Mouse (Mus musculus): ENCODE measurements at regions not wholly inside any gene's neighbourhood (a gene's known extent, or its start where the extent isn't known, plus 50 kb on each side); places are given as distances from the start of the nearest gene placed in this dataset.
A peak's percentile ranks its signal among the peaks of the same experiment; 100 is the strongest.

DNA sequence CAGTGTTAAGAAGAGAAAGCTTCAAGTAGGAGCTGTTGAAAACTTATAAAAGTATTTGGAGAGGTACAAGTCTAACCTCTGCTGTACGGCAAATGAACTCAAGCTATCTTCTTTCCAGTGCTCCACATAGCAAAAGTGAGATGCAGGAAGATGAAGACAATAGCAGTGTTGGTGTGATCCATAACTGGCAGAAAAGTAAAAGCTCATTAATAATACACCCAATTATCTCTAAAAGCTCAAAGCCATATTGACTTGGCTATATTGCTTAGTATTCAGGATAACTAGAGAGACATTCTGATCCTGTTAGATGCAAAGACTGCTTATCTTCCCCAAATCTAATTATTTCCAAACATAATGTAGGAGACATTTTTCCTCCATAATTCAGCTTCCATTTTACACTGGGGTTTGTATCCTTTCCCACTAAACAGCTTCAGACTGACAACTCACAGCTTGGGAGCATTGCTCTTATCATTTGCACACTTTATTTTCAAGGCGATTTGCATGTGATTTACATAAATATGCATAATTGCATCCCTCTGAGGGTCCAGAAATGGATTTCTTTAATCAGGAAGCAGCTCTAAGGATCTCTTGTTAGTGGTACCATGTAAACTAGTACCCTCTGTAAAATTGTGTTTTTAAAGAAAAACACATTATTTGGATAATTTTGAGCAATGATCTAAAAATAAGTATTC is 248.5 kb upstream of the Pom121l12 start:
- no peak for DNase-seq (ENCODE audit: low read depth, low spot score)

DNA sequence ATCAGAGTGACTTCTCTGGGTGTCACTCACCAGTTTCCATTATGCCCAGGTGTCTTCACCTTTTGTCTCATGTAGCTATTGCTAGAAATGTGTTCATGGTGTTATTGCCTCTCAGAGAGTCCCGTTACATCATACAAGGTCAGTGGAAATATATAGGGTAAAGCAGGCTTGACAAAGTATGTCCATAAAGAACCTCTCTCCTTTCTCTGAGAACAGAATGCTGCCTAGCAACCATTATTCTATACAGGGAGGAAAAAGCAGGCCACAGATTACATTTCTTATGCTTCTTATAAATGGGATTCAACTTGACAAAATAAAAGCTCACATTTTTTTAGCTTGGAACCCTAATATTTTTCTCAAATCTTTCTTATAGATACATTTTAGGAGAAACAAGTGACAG is 220.6 kb upstream of the Pom121l12 start:
- DNase-seq (ENCODE audit: low read depth, low spot score): no peak

DNA sequence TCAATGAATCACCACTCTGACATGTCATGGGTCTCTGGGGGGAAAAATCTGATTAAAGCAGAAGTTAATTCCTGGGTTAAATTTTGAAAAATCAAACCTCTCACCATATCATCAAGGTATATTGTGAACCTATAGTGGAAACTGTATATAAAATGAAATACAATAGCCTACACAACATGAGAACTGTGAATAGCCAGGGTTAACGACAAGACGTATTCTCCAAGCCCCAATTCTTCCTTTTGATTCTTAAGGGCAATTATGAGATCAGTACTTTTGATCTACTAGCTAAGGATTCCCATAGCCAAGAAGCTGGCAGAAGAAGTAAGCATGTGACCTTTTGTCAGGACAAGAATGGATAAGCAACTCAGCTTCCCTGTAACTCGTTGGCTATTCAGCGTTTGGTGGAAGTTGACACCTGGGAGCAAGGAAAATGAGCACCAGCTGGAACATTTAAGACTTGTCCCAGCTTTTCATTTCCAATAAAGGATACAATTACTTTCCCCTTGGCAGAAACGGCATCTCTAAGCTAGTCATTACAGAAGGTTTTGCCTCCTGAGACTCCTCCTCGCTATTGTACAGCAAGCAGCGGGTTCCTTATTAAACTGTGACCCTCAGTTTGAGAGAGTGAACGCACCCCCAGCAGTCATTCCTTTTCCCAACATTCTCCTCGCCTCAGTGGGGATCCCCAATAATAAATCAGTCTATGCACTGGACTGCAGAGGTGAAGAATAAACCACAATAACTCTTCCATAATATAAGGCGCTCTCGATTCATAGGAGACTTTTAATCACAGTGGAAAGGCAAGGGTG is 219.1 kb upstream of the Pom121l12 start:
- DNase-seq (ENCODE audit: low read depth, low spot score): peak; percentile 18

DNA sequence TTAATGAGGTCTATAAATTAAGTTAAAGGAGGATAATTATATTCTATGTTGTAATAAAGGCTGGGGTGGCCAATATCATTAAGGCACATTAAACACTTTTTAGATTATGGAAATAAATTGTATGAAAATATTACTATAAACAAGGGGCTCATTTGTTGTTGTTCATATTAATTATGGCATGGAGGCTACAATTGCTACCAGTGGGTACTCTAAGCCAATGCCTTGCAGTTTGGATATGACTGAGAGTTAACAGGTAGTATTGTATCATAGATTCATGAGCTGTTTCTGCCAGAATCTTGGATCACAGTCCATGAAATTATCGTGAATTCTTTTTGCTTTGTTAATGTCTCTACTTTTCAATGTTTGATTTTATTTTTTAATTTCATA is 218.5 kb upstream of the Pom121l12 start:
- DNase-seq (ENCODE audit: low read depth, low spot score): no peak

DNA sequence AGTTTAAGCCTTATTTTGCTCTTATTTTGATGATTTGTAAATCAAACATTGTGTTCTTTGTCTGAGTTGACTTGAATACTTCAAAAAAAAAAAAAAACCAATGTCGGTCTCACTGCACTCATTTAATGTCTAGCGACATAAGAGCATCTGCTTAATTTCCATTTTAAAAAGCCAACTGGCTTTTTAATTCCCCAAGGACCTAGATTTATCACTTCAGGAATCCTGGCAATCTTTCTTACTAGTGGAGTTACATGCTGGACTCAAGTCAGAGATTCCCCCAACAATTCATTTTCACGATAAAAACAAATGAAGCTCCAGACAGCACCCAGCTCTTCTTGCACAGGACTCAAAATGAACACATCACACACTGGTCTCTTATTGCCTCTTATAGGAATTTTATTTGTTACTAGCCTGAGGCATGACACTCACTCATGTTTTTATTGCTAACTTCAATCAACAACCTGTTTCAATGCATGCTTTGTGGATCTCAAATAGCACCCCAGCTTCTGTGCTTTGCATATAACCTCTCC is 212.0 kb upstream of the Pom121l12 start:
- no peak for DNase-seq (ENCODE audit: low read depth, low spot score)

DNA sequence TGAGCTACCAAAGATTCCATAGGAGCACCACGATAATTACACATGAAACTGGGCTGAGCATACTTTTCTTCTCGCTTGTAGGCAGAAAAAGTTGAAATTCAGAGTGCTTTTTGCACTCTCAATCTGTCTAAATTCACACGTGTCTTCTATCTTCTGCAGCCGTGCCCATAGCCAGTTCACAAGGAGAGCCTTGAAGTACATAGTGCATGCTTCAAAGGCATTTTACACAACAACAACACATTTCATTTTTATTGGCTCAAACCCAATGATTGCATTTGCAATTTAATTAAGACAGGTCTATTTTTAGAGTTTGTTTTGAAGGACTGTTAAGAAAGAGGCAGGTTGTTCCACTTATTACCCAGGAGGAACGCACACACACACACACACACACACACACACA is 211.4 kb upstream of the Pom121l12 start:
- DNase-seq (ENCODE audit: low read depth, low spot score): no peak
